Comparison of ENCODE assay signal across 14 mouse cellular contexts in genomic region chr17:86304923-86305630, GRCm38 (mm10).
DNase-seq lines count a peak whose midpoint lies in the region; ATAC-seq and TF ChIP-seq lines count a peak whose summit lies in the region.
"Had no signal": no experiment of that assay in that cellular context is flagged by ENCODE, and none has a peak within 500 bp of the region (broad histone marks: within the 10 kb centered on the region; RNA-seq: fewer than 3 reads in every experiment).

No protein-coding gene starts in this region.

- H3K79me2 ChIP-seq in heart, adult 2 months (replicated peaks; ENCODE audit: control insufficient read depth, insufficient read depth, low read length): peaks cover 1% of the 10 kb centered on the region

- DNase-seq in embryo, embryonic 10.5 days (ENCODE audit: low spot score): peak; percentile 26
- DNase-seq in embryo, embryonic 9.5 days (ENCODE audit: extremely low spot score): no peak
- DNase-seq in heart, adult 2 months: no peak
- DNase-seq in MN1 (ENCODE audit: low spot score): peak; percentile 20
- no peak for DNase-seq in spleen, adult 18-20 months
- DNase-seq: cerebellum, adult 9-11 months; heart, postnatal 14 days; lung, adult 2 months; right cerebral cortex, adult 18-20 months had no signal

- no peaks in the 10 kb centered on the region for H3K36me3 ChIP-seq in heart, embryonic 16.5 days (ENCODE audit: control insufficient read depth, insufficient read depth)
- no peaks in the 10 kb centered on the region for H3K36me3 ChIP-seq in heart, adult 2 months (ENCODE audit: control insufficient read depth, insufficient read depth, low read length)
- no peaks in the 10 kb centered on the region for H3K36me3 ChIP-seq in hindbrain, embryonic 15.5 days
- H3K36me3 ChIP-seq: kidney, embryonic 15.5 days; limb, embryonic 12.5 days had no signal

- H3K9ac ChIP-seq in heart, embryonic 16.5 days (ENCODE audit: low read length): no peak overlapping the region
- no peak overlapping the region for H3K9ac ChIP-seq in heart, adult 2 months (ENCODE audit: low read depth, low read length)
- no peak overlapping the region for H3K9ac ChIP-seq in hindbrain, embryonic 15.5 days
- H3K9ac ChIP-seq: kidney, embryonic 15.5 days; limb, embryonic 12.5 days had no signal

- intact Hi-C loops in heart, adult 2 months (cut with DNase I): no loop called here

- no peak overlapping the region for H3K4me2 ChIP-seq in heart, embryonic 16.5 days (ENCODE audit: low read depth, low read length)
- H3K4me2 ChIP-seq in hindbrain, embryonic 15.5 days: no peak overlapping the region
- H3K4me2 ChIP-seq: kidney, embryonic 15.5 days; limb, embryonic 12.5 days had no signal

- TF ChIP-seq EP300 in heart, adult 2 months (IDR thresholded peaks at IDR 0.05; ENCODE audit: insufficient read depth, low read depth, low read length): no peak

- H3K9me3 ChIP-seq in heart, embryonic 16.5 days (replicated peaks; ENCODE audit: control insufficient read depth, low read length): no peaks in the 10 kb centered on the region
- H3K9me3 ChIP-seq in hindbrain, embryonic 15.5 days: no peaks in the 10 kb centered on the region
- H3K9me3 ChIP-seq: kidney, embryonic 15.5 days; limb, embryonic 12.5 days had no signal

- ATAC-seq in heart, embryonic 16.5 days (replicated peaks; ENCODE audit: extremely low read depth, insufficient read depth, low FRiP score): no peak
- no peak for ATAC-seq in hindbrain, embryonic 15.5 days (ENCODE audit: low FRiP score, low read depth)
- ATAC-seq in monocyte, adult 5-6 weeks (replicated peaks; ENCODE audit: insufficient number of reproducible peaks, low FRiP score, low TSS enrichment, poor library complexity, severe bottlenecking): no peak

- H3K27ac ChIP-seq in heart, embryonic 16.5 days (ENCODE audit: low read length): peak overlapping the region; percentile 97; the same call in 1 of the 2 replicates
- H3K27ac ChIP-seq in heart, adult 2 months: no peak overlapping the region
- H3K27ac ChIP-seq in hindbrain, embryonic 15.5 days (replicated peaks): peak overlapping the region; percentile 37; the same call in 1 of the 2 replicates
- H3K27ac ChIP-seq: kidney, embryonic 15.5 days; limb, embryonic 12.5 days had no signal

- H3K4me3 ChIP-seq in heart, embryonic 16.5 days (ENCODE audit: low read length): no peak overlapping the region
- H3K4me3 ChIP-seq in heart, adult 2 months: no peak overlapping the region
- no peak overlapping the region for H3K4me3 ChIP-seq in hindbrain, embryonic 15.5 days
- H3K4me3 ChIP-seq: kidney, embryonic 15.5 days; limb, embryonic 12.5 days had no signal

- no peak for TF ChIP-seq CTCF in heart, adult 2 months (IDR thresholded peaks at IDR 0.05)

- WGBS in heart, embryonic 16.5 days: 79% methylated on average over 17 of the region's 17 CpGs
- 85% methylated on average over 17 of the region's 17 CpGs for WGBS in heart, adult 2 months
- 45% methylated on average over 17 of the region's 17 CpGs for WGBS in hindbrain, embryonic 15.5 days

- H3K4me1 ChIP-seq in heart, embryonic 16.5 days (ENCODE audit: control insufficient read depth, insufficient read depth, low read length): peaks cover 51% of the 10 kb centered on the region
- H3K4me1 ChIP-seq in heart, adult 2 months (ENCODE audit: control insufficient read depth, insufficient read depth, low read length): peaks cover 30% of the 10 kb centered on the region
- H3K4me1 ChIP-seq in hindbrain, embryonic 15.5 days (replicated peaks): peaks cover 34% of the 10 kb centered on the region

- TF ChIP-seq POLR2A in heart, adult 2 months (IDR thresholded peaks at IDR 0.05; ENCODE audit: insufficient read depth, low read depth, low read length): no peak

- H3K27me3 ChIP-seq in heart, embryonic 16.5 days (ENCODE audit: control insufficient read depth, insufficient read depth, low read length): no peaks in the 10 kb centered on the region
- no peaks in the 10 kb centered on the region for H3K27me3 ChIP-seq in heart, adult 2 months (ENCODE audit: control insufficient read depth, insufficient read depth, low read length)
- no peaks in the 10 kb centered on the region for H3K27me3 ChIP-seq in hindbrain, embryonic 15.5 days
- H3K27me3 ChIP-seq: kidney, embryonic 15.5 days; limb, embryonic 12.5 days had no signal

Comparison
In these comparisons a context has a peak if more than half of its experiments do, and no peak if none do; other contexts are left out.
1. DNase-seq: peak in embryo, embryonic 10.5 days (single experiment) and MN1 (single experiment); none in embryo, embryonic 9.5 days (single experiment), heart, adult 2 months (0 of 2) and spleen, adult 18-20 months (0 of 2).